Mouse (Mus musculus): ENCODE results near the gene Nfkbie. TPM values are rescaled to one million over a fixed set of nuclear protein-coding genes. Genes with fewer than 3 reads are reported as not detected.

Gene Nfkbie
- polyA plus RNA-seq, 1 experiment: 5.9 TPM

DNA sequence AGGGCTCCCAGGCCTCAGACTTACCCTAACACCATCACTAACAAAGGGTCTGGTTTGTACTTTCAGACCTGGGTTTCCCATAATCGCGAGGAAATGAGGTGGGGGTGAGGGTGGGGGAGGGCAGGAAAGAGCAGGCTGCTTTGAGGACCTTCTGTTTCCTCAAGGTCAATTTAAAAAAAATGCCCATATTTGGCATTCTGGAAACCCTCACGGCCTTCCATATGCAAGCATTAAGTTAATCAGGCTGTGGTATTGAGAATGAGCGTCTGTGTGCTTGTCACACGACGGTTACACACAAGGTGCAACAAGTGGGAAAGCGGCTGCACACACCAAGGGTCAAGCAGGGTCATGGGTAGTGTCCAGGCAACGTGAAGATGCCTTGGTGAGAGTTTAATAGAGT is 56.5 kb downstream of the Nfkbie start:
- WGBS: 81% methylated on average over 8 of the region's 8 CpGs
- DNase-seq (ENCODE audit: low read depth, low spot score): no peak

Other genes with a start within 250 kb of the Nfkbie start
- 10.5 and 10.9 TPM in 2 replicates for gene Cdc5l, start 122.0 kb upstream of the Nfkbie start, polyA plus RNA-seq (2012; rRNA removed)
- gene Spats1, start 80.3 kb upstream of the Nfkbie start, polyA plus RNA-seq (2012; rRNA removed): not detected in 2 replicates
- gene Aars2, start 48.9 kb upstream of the Nfkbie start, polyA plus RNA-seq (2012; rRNA removed): 9.8 and 12.6 TPM in 2 replicates
- gene Tcte1, start 32.3 kb upstream of the Nfkbie start, polyA plus RNA-seq (2012; rRNA removed): 0.04 TPM in 1 of 2 replicates, not detected in the other
- 0.66 and 0.73 TPM in 2 replicates for gene Tmem151b, start 6.0 kb upstream of the Nfkbie start, polyA plus RNA-seq (2012; rRNA removed)
- 78.2 and 107 TPM in 2 replicates for gene Slc35b2, start 8.2 kb downstream of the Nfkbie start, polyA plus RNA-seq (2012; rRNA removed)
- gene Hsp90ab1, start 17.6 kb downstream of the Nfkbie start, polyA plus RNA-seq (2012; rRNA removed): 365 and 417 TPM in 2 replicates
- gene Slc29a1, start 43.9 kb downstream of the Nfkbie start, polyA plus RNA-seq (2012; rRNA removed): 52.9 and 56.9 TPM in 2 replicates
- 0.63 and 2.0 TPM in 2 replicates for gene Mymx, start 46.4 kb downstream of the Nfkbie start, polyA plus RNA-seq (2012; rRNA removed)
- 0.05 and 0.15 TPM in 2 replicates for gene Capn11, start 103.6 kb downstream of the Nfkbie start, polyA plus RNA-seq (2012; rRNA removed)
- gene Mrpl14, start 130.6 kb downstream of the Nfkbie start, polyA plus RNA-seq (2012; rRNA removed): 112 and 134 TPM in 2 replicates
- gene Tmem63b, start 131.2 kb downstream of the Nfkbie start, polyA plus RNA-seq (2012; rRNA removed): 44.7 and 62.4 TPM in 2 replicates
- gene 1600014C23Rik, start 178.1 kb downstream of the Nfkbie start, polyA plus RNA-seq (2012; rRNA removed): not detected in 2 replicates